Mouse (Mus musculus) adrenal gland, postnatal 10 days (tissue): ENCODE data around the gene Hmga2. TPM values are rescaled to one million over a fixed set of nuclear protein-coding genes. Genes with fewer than 3 reads are reported as not detected.

ENCODE experiments used
- DNase-seq: peaks from one replicate; pipeline ENCODE4 v3.0.0; 2021; ENCODE audit warnings: mixed read lengths
- total RNA-seq, 2 experiments: library from RNA; stranded (reverse); gene quantifications; 2 replicates each; pipeline ENCODE4 v1.2.3; 2021

The Hmga2 gene
- total RNA-seq, 2 experiments from 2014 or later, result 3.9 to 6.4 TPM

DNA sequence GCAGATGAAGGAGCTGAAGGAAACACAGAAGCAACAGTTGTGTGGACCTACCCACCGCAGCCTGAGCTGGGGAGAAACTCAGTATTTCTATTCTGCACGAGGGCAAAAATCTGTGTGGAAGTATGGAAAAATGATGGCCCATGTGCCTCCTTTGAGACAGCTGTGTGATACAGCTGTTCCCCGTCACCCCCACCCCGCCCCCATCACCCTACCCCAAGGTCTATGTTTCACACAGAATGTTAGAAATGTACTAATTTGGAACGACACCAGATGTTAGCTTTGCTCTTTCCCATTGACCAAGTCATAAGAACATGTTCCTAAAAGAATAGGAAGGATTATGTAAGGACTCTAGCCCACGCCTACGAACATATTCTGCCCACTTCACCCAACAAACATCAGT lies 53.0 kb downstream of the Hmga2 start:
- DNase-seq, result no peak

DNA sequence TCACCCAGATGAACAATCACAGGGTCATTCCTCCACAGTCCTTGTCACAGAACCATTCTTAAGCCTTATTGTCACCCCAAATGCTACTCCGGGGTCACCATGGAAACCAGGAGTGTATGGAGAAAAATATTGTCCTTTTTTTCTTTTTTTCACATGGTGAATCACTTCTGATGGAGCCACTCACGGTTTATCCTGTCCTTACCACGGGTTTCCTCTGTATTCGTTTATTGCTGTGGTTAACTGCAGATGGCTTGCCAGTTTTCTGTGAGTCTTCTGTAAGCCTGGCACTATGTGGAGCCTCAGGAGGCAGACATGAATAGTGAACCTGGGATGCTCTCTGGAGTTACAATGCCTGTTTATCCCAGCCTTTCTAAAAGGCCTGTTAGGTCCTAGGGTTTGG lies 53.4 kb downstream of the Hmga2 start:
- no peak for DNase-seq

DNA sequence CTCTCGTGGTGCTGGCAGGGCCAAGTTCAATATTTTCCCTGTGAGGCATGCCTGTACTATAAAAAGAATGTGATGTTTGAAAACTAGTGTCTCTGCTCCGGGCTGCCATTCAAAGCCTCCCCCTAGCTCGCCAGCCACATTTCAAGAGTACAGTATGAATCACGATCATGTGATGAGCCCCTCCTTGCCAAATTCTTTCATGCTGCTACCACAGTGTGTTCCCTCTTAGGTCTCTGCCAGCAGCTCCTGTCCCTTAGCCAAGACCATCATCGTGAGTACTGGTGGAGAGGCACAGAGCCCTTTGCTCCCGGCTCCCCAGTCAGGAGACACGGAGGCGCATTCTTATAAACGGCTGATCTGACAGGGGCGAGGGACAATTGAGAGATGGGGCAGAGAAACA lies 54.2 kb downstream of the Hmga2 start:
- DNase-seq, result peak; percentile 80

DNA sequence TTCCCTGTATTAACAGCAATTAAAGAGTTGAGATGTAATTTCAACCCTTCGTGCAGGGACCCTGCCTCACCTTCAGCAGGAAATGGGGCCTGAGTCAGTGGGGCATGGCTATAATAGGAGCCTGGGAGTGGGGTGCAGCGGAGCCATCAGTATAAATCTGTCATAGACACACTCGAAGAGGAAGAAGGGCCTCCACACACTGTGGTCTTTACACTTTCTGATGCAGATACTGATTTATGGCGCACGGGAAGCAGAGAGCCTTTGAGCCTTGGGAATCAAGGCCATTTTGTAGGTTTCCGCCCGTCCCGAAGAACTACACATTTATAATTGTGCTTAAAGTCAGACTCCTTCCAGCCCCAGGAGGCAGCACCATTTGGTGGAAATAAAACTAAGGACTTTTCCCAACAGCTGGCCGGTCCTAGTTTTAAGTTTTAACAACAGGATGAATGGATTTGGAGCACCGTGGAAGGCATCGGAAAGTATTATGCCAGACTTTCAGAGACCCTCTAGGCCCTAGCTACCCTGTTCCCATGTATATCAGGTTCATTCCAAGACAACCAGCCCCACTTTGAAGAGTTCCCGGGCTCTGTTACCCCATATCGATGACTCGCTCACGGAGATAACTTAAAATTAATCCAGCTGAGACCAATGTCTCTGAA lies 55.2 kb downstream of the Hmga2 start:
- DNase-seq, result peak; percentile 48

DNA sequence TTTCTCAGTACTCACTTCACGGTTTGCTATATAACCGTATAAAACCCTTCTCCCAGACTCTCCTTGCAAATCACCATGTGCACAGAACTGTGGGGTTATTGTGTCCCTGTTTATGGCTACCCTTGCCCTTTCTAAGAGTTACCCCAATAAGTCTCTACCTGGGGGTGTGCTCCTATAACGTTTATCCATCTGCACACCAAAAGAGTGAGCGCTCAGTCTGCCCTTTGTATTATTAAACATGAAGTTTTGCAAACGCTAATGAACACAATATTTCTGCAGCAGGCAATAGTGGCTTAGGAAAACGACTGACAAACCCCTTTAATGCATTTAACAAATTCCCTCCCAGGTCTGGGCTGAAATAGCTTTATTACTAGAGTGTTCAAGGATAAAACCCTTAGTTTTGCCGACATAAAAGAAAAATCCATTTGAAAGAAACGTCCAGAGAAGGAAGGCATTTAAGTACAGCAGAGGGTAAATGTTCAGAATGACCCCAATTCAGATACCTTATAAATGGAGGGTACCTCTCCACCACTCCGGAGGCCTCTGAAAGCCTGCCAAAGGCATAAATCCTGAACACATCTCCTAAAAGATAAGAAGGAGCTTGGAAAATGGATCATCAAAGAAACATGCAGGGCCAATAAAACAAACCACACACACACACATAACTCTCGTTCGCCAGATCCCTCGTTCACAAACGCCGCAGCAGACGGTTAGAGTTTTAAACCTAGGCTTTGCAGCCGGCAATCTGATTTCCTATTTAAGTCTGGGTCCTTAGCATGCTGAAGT lies 57.3 kb downstream of the Hmga2 start:
- DNase-seq, result peak; percentile 58

DNA sequence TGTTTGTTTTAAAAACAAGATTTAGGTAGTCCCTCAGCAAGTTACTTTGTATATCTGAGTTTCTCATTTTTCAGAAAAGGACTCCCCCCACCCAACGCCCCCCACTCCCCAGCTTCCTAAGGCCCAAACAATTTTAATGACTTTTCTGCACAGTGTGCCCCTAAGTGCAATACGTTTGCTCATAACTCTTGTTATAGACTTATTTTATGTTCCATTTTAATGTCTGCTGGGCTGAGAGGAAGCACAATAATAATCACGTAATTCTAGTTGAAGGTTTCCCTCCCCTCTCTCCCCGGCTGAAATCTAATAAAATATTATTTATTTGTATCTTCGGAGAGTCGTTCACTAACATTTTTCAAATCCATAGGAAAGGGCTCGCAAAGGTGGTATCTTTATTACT lies 58.1 kb downstream of the Hmga2 start:
- no peak for DNase-seq

DNA sequence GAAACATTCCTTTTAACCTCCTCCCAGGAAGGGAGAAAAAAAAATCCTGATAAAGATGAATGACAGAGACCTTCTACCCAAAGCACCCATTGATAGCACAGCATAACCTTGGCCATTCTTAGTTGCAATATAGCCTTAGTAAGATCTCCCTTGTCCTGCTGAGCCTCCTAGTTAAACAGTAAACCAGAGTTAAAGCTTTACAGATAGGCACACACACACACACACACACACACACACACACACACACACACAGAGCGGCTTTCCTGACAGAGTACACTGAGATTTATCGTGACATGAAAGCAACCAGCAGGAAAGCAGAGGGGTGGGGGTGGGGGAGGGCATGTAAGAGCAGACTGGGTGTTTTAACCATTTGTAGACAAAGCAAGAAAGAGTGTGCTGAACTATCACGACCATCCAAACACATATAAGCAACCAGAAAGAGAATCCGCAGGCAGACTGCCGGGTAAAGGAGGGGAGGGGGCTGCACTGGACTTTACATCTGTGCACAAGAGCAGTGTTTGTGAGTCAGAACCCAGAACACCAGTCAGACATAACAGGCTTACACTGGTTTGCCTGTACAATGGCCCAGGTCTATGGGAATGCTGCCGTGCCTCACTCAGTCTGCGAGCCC lies 58.7 kb downstream of the Hmga2 start:
- DNase-seq, result peak; percentile 45

DNA sequence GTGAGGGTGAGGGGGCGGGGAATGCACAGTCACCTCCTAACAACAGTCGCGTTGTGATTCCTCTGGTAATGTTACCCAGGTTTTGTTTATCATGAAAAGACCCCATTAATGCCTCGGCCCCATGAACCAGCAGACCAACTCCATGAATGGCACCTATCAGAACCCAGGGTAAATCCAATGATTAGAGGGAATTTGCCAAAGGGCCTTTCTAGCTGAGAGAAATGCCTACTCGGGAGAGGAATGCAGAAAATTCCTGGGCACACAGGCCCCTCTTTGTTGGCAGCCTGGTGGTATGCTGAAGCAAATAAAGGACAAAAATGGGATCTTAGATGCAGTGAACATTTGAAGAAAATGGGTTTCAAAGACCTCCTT lies 59.2 kb downstream of the Hmga2 start:
- DNase-seq, result no peak

DNA sequence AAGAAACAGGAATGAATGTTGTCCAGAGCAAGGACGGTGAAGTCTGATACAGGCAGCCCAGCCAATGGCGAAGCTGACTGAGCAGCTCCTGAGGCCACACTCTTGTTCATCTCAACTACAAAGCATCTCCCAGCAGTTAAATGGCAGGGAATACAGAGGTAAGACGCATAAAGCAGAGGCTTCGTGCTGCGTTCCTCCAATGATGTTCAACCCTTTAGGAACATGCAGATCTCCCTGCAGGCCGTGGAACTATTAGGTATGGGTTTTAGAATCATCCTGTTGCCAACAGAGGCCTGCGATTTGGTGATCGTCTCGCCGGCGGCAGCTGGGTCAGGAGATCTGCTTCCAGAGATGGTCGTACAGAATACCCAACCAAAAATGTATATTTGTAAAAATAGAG lies 59.6 kb downstream of the Hmga2 start:
- no peak for DNase-seq

DNA sequence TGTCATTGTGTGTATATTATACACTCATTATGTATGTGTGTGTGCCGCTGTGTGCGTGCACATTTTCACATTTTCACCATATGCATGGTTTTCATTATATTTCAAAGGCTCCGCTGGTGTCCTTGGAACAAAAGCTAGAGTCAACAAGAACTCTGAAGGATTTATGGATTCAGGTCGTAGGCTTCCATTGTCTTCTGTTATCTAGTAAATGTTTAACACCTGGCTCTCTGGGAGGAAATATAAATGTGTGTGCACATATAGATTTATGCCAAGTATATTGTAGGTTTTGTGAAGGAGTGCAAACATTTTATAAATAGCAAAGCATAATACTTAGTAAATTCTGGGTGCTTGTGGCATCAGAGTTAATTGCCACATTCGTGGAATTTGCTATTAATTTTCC lies 64.1 kb downstream of the Hmga2 start:
- DNase-seq, result no peak

DNA sequence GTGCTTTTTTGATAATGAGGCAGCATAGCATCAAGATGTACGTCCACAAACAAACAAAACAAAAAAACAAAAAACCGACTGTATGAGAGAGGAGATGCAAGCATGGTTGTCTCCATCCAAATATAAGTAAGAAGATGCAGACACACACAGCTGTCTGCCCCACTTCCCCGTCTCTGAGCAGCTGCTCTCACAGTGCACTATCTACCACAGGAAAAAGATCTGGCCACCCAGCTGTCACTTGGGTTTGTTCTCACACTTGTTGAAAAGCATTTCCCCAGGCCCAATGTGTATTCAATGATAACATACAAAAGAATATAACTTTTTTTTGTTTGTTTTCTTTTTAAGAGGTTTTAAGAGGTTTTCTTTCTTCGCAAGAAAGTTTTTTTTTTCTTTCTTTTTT lies 65.3 kb downstream of the Hmga2 start:
- DNase-seq, result no peak

DNA sequence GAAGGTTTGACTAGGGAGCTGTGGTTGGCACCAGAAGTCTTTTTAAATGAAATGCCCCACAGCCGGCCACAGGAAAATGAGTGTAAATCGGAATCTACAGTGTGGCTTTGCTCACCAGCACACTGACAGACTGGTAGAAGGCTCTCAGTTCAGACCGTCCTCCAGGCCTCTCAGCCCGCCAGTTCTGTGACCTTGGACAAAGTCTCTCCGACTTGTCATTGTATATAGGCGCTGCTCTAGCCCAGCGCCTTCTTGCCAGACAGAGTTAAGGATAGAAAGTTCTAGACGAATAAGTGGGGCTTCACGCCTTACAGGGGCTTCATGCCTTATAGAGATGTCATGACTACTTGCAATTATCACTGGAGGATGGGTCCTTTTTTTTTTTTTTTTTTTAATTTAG lies 67.1 kb downstream of the Hmga2 start:
- no peak for DNase-seq

DNA sequence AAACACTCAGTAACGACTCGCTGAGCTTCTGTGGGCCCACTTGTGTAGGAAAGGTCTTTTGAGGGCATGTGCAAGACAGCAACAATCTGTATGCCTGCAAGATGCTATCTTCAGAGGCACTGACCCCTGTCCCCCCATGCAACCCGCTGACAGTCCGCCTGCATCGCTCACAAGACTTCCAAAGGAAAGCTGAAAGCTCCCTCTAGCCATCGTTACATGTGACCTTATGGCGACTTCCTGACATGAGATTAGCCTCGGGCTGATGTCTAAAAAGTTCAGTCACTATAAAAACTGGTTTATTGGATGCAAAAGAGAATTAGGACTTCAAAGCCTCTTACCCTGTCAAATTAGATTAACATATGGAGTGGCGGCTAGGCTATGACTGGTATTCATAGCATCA lies 69.0 kb downstream of the Hmga2 start:
- no peak for DNase-seq

DNA sequence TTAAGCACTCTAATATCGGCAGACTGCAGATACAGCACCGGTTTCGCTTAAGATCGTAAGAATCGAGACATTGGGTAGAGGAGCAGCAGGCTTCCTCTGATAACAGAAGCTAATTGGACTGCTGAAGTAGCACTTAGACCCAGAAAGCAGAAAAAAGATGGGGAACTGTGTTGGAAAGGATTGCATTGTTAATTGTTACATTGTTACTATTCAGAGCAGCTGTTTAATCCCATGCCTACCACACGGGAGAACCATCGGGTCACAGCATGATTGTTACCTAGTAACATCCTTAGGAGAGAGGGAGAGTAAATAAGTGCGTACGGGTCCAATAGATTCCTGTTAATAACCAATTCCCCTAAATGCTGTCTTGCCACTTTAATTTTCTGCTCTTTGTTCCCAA lies 70.2 kb downstream of the Hmga2 start:
- no peak for DNase-seq

DNA sequence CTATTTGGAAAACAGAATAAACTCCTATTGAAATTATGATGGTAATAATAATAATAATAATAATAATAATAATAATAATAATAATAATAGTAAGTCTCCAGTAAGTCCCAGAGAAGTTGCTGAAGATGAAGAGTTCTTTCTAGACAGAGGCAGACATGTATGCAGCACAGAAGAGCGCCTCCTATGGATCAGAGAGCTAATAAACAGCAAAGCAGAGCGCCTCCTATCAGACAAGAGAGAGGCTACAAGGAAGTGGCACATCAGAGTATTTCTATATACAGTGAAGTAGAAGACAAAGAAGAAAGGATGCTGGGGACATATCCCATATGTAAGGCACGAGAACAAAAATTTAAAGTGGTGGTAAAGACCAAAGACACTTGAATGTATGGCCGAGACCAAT lies 70.9 kb downstream of the Hmga2 start:
- DNase-seq, result no peak

DNA sequence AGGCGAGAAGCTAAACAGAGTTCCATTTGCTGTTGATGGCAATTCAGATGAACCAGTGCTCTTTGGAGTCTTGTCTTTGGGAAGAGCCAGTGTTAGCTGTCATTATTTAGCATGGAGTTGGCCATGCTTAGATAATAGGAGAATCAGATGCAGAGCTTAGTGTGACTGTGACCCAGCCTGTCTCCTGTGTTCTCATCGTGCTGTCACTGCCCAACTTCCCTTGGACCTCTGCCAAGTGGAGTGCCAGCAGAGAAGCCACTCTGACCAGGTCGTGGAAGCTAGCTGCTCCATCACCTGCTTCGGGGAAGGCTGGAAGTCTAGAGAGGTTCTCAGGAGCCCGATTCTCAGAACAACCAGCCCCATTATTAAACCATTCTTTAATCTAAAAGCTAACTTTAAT lies 73.3 kb downstream of the Hmga2 start:
- peak; percentile 65 for DNase-seq

DNA sequence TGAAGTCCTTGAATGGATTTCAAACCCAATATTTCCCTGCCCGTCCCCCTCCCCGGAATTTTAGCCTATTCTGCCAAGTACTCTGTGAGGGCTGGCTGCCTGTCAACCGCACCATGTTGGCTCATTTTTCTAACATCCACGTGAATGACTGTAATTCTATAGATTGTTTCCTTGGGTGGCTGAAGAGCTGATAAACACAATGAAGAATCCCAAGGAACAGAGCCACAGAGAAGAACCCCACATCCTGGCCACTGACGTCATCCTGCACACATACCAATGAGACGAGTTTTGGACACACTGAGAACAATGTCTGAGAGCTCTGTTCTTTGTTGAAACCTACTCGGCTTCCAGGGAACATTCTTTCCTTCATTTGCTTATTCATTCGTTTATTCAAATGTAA lies 74.5 kb downstream of the Hmga2 start:
- no peak for DNase-seq

DNA sequence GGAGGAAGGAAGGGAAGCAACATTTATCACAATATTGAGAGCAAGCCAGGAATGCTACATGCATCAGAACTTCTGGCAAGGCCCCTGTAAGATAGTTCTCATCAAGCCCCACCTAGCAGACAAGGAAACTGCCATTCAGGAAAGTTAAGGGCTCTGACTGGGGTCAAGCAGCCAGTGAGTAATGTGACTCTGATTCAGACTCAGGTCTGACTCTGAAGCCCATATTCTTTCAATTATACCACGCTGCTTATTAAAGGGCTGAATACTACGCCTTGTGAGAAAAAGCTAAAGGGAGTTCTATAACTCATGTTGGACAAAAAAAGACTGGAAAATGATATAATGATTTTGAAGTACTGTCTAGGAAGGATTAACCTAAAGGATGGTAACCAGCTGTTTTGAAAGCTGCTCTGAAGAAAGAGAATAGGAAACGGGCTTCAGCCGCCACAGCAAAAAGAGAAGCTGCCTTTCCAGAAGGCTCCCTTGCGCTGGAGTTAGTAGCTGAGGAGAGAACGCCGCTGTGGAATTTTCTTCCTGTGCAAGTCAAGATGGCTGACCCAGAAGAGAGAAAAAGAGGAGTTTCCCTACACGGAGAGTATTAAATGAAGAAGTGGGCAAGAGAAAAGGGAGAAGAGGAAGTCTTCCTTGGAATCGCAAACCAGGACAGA lies 76.3 kb downstream of the Hmga2 start:
- DNase-seq, result no peak

DNA sequence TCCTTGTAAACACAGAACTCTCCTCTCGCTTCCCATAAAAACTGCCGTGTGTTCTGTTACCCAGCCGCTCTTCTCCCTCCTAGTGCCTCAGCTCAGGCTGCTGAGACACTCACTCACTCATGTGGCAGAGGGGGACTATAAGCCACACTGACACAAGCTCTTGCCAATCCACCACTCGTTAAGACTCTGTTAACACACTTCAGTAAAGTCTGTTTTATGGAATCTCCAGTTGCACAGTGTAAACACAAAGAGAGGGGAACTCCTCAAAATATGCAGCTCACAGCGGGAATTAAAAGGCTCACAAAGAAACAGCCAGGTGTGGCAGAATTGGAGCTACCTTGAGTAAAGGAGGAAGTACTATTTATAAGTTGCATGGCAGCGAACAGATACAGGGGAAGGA lies 77.5 kb downstream of the Hmga2 start:
- no peak for DNase-seq

DNA sequence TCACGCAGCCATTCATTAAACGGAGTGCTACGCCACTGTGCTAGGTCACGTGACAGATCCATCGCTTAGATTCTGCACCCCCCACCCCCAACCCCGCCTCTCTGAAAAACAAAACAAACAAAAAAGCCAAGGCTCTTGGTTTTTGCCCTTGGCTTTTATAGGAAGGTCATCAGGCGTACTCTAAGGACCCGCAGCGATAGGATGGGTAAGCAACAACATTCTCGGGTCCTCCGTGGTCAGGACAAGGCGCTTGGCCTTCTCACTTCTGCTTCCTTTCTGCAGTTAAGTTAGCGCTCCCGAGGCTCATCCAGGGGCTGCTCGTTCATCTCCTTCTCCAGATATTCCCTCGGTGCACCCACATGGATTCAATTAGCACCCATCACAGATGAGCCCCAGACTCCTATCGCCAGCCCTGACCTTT lies 79.0 kb downstream of the Hmga2 start:
- DNase-seq, result peak; percentile 45

DNA sequence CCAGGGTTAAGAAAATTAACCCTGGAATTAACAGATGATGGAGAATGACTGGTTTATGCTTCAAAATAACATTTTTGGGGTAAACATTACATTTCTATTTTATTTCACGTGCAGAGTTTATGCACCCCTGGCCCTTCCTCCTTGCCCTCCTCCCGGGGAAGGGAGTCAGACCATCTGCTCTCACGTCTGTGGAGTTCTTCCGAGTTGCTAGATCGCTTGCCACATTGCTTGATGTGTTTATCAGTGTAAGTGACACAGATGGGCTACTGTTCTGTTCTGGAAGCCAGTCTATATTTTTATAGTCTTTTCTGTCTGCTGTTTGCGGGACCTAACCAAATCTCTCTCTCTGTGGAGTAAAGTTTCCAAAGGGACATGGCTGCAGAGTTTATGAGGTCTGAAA lies 80.7 kb downstream of the Hmga2 start:
- no peak for DNase-seq

DNA sequence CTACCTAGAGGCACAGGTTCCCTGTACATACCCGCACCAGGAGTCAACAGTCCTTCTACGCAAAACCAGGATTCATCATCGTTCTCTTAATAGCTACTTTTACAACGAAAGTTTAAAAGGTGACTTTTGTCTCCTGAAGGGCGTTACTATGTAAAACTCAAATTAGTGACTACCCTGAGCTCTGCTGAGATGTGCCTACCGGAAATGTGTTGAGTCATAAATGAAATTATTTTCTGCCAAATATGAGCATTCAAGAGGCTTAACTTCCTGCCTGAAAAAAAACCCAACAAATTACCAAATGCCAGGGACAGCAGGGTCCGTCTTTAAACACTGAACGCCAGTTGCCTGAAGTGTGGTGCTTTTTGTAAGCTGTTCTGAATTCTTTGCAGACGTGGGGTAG lies 81.5 kb downstream of the Hmga2 start:
- no peak for DNase-seq
